Mouse (Mus musculus): ENCODE measurements at regions not wholly inside any gene's neighbourhood (a gene's known extent, or its start where the extent isn't known, plus 50 kb on each side); places are given as distances from the start of the nearest gene placed in this dataset.

DNA sequence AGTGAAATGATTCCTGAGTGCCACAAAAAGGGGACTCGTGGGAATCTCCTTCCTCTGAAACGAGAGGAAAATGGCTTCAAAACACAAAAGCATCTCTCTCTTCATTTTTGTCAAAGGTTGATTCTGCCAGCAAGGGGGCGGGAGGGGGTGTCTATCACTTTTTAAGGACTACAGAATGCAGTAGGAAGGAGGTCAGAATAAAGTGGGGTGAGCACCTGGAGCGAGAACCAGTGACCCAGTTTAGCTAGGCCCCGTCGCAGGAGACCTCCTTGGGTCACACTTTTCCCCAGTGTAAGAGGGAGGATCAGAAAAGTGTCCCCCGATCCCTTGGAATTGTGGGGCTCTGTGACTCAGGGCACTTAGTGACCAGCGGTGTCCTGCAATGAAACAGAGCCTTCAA is 133.1 kb downstream of the Tgfb2 start:
- no peak for DNase-seq

DNA sequence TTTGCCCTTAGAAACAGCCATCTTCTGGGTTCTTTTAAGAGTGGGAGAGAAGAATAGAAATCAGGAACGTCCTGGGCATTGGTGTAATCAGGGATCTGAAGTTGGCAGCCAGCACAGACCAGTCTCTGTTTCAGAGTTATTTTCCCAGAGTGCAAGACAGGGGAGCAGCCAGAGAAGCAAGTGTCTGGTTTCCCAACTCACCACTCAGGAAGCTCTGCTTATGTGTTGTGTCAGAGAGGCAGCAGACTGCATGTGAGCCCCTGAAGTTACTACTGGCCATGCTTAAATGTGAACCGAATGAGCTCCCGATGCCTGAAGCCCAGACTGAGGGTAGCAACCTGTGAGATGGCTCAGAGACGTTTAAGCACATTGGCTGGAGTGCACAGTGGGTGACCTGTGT is 133.7 kb downstream of the Tgfb2 start:
- DNase-seq, result no peak

DNA sequence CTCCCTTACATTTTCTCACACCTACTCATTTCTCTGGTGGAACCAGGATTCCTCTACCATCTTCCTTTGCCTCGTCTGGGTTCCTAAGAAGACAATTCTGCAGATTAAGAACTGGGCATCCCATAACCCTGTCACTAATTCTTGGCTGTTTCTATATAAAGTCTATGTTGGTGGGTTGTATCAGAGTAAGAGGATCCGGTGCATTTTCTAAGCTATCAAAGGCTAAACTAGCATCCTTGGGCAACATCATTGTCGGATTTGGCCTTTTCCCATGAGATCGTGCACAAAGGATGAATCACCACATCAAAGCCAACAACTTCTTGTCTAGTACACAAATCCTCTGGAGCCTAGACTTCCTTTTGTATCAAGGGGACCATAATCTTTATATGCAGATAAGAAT is 137.3 kb downstream of the Tgfb2 start:
- no peak for DNase-seq

DNA sequence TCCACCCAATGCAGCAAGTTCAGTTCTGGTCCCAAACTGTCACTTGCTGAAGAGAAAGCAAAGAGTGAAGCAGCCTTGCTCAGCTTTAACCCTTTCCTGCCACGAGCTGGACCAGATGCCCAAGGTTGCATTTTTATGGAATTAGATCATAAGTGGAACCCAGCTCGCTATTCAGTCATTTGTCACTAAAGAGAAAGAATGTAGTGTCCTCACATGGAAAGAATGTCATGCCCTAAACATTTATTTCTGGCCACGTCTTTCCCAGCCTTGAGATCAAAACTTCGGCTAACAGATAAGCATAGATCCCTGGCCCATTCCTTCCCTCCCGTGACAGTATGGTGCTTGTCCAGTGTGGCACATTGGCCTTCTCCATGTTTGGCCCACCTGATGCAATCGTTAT is 137.7 kb downstream of the Tgfb2 start:
- no peak for DNase-seq

DNA sequence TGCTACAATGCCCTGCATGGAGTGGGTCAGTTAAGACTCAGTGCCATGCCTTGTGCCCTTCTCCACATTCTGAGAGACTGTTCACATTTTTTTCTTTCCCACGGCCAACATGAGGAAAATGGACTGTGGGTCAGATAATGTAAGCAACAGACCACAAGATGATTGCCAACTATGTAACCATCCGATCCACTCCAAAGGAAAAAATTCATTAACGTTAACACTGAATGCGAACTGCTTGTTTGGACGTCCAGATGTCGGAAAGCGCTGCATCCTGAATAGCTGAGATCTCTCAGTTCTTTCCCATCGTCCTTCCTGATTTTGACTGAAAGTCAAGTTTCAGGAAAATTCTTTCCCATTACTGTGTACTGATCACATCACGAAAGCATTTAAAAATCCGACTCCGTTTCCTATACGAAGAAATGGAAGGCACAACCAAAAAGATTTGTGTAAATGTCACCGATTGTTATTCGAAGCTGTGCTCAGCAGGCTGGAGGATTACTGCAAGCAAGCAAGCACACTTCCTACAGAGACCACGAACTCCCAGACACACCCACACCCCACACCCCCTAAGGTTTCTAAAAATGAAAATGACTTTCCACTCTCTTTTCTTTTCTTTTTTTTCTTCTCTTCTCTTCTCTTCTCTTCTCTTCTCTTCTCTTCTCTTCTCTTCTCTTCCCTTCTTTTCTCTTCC is 138.5 kb downstream of the Tgfb2 start:
- DNase-seq, result no peak

DNA sequence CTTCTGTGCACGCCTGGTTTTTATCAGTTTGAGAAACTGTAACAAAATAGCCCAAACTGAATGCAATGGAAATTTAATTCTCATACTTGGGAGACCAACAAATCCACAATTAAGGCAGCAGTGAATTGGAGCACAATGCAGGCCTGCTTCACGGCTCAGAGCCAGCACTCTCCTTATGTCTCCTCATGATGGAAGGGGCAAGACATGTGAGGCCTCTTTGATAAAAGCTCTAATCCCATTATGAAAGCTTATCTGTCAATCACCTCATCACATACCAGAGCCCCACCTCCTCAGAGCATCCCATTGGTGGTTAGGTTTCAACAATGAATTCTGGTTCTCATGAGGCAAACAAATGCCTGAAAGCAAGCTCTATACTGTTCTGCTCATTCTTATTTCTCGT is 143.8 kb downstream of the Tgfb2 start:
- DNase-seq, result no peak

DNA sequence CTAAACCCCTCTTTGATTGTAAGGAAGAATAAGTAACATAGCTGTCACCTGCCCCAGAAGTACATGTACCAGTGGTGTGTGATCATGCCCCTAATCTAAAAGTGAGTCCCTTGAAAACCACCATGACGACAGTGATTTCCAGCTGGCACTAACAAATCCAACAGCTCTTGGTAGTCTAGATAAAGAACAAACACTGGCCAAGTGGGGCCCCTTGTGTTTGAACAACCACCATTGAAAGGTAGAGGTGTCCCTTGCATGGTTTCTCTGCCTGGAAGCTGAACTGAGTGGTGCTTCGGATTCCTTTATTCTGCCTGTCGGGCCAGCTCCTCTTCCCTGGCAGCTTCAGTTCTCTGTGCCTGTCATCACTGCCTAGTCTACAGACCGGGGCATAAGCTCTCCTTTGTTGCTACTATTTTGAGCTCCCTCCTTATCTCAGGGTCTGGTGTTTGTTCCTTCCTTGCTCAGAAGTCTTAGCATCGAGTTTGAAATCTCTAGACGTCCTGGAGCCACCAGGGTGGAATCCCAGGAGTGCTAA is 150.3 kb downstream of the Tgfb2 start:
- DNase-seq, result no peak

DNA sequence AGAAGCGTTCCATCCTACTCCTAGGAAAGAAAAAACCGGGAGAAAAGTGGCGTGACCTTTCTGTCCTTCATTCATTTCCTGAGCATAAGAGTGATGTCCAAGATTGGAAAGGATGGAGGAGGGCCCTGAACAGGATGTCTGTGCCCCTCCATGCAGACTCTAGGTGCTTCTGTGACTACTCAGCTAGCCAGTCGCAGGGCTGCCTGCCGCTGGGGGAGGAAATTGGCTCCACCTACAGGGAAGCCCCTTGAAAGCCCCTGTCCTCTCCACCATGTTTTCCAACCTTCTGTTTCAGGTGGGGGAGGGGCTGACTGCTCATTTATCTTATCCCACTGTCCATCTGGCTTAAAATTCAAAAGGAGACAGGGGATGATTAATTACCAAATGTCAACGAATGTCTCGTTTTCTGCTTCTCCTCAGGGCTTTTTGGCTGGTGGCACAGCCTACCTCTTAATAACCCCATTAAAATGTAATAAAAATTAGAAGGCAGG is 151.2 kb downstream of the Tgfb2 start:
- no peak for DNase-seq

DNA sequence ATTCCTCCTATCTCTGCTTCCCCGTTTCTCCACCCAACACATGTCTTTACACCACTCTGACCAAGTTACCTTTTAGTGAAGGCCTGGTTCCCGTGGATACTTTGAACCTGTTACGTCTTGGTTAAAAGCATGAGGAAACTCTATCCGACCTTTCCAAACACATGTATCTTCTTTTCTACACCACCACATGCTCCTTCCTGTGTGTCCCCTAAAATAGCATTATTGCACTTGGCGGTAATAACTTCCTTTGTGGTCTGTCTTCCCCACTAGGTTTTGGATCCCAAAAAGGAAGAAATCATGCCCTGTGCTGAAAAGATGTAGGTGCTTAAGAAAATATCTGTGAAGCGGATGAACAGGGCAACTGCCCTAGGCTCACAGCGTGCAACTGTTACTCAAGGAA is 153.1 kb downstream of the Tgfb2 start:
- DNase-seq, result no peak

DNA sequence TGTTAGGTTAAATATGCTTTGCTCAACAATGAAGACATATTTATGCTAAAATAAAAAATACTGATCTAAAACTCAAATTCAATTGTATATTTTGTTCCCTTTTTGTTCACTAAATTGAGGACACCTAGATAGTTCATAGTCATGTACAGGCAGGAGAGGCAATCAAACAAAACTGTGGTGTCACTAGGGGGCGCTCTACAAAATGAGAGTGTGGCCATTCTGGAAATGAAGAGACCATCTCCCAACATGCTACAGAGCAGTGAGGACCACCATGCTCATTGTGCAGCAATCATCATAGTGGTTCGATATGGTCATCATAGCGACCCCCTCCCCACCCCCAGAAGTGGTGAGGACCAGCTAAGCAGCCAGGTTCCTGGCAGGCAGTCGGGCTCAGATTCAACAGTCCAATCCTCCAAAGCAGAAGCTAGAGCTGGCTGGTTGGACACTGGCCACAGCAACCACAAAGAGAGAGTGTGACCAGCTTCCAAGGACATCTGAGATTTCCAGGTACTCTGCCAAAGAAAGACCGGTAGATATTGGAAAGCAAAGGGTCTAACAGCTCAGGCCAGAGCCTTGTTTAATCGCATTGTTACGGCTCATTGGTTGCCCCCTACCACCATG is 155.4 kb downstream of the Tgfb2 start:
- peak; percentile 4 for DNase-seq

DNA sequence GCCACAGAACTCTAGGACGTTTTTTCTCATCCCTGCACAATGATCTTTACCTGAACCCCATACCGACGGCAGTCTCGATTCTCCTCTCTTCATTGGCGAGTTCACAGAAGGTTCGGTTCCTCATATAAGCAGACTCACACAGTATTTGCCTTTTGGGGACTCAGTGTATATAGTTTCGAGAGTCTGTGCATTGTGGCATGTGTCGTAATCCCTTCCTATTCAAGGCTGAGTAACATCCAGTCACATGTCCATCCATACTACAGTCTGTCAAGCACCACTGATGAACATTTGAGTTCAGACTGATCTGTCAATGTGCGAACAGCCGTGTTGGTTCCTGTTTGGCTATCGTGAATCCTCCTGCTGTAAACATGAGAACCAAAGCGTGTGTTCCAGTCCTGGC is 156.6 kb downstream of the Tgfb2 start:
- DNase-seq, result no peak

DNA sequence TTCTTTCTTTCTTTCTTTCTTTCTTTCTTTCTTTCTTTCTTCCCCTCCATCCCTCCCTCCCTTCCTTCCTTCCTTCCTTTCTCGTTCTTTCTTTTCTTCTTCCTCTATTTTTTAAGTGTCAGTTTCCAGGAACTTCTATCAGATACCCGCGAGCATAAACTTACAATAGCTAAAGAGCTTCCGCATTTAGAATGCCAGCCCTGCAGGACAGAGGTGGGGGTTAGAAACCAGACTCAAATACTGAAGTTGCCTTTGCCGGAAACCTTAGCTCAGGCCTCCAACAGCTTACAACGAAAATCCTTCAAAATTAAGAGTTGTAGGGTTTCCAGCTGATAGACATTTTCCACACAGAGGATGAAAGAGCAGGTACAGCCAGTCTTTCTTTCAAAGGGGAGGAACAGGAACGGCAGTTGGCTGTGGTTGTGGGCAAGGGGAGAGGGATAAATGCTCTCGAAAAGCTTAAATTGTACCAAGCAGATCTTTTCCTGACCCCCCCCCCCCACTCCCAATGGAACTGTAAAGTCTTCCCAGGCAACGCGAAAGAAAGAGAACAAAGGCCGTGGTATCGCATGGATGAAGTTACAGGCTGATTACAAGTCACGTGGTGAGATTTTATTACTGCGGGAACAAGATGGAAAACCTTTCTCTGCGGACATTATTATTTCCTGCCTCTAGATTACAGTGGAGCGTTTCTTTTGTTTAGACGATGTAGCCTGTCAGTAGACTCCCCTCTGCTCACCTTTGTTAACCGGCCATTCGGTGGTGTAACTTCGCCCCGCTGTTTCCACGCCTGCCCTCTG is 159.2 kb downstream of the Tgfb2 start:
- DNase-seq, result no peak

DNA sequence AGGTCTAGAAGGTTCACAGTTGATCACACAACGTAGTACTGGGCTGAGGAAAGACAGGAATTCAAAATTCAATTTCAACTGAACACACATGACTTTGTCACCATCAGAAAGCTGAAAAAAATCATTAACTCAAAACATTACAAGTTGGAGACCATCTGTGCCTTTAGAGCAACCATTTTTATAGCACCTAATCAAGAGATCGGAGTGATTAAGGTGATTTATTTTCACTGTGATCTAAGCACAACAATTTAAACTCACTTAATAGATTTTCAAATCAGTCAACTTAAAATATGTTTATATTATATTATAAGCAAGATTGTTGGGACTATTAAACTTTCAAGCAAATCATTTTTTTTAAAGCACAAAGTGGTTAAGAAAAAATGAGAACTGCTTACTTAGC is 165.7 kb downstream of the Tgfb2 start:
- no peak for DNase-seq

DNA sequence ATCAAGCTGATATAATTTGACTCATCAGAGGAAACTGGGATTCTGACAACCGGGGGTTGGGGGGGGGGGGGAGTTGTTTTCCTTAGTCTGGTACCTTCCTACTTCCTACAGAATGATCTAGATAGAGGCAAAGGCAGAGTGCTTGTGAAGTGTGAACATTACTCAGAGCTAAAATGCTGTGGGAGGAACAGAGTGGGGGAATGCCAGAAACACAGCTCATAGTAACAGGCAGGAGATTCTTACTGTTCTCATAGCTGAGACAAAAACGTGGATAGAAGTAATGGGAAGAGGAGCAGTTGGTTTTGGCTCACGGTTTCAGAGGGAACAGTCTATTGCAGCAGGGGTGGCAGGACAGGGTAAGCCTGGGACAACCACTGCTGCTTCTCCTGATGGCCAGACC is 167.6 kb downstream of the Tgfb2 start:
- DNase-seq, result no peak

DNA sequence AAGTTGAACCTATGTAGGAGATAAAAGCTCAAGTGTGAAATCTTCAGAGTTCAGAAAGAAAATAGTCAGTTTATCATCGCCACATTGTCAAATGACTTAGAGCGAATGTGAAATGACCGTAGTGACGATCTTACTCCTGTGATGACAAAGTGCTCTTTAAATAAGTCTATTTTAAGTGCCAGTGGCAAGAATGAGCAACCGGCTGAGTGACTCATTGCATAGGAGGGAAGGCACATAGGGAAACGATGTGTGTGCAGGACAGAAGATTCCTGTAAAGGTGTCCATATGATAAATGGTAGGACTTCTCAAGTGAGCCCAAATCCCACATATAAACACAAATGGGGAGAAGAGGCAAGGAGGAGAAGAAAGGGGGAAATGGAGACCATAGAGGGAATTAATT is 189.8 kb downstream of the Tgfb2 start:
- no peak for DNase-seq

DNA sequence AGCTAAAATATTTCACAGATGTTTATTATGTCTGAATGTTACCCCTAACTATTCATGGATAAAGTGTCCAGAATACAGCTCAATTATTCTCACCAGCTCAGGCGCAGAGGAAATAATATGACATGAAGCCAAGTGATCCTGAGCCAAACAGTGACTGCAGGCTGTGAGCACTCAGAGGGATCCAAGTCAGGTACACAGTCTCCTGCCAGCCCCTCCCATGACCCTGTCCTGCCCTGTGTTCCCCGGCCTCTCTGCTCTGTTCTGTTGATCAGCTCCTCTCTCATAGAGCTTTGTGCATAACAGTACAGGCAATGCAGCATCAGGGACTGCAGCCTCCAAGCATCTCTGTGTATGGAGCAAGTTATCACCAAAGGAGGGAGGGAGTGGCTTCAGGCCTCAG is 190.7 kb downstream of the Tgfb2 start:
- DNase-seq, result no peak

DNA sequence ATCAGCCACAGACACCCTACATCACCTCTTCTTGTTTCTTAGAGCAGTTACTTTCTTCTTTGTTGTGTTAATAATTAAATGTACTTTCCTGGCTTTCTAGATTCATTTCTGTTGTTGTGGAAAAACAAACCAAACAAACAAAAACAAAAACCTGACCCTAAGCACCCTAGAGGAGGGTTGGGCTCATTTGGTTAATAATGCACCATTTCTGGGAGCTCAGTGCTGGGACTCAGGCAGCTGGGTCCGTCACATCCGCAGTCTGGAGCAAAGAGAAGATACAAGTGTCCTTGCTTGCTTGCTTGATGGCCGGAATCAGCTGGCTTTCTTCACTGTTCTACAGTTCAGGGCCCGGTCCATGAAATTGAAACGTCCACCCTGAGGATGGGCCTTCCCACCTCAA is 191.9 kb downstream of the Tgfb2 start:
- DNase-seq, result no peak

DNA sequence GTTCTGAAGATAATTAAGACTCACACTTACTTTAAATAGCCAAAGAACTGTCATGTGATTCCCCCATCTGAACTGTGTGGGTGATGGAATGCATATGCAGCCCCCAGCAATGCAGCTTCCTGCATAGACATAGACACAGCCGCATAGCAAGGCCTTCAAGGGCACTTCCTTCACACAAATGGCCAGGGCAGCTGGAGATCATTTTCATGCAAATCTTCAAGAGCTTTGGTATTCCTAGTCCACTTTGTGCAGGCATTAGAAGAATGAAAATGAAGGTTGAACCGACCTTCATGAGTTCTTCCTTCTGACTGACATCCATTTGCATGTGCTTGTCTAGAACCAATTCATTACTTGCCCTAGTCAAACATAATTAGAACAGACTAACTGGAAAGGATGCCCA is 195.3 kb downstream of the Tgfb2 start:
- no peak for DNase-seq

DNA sequence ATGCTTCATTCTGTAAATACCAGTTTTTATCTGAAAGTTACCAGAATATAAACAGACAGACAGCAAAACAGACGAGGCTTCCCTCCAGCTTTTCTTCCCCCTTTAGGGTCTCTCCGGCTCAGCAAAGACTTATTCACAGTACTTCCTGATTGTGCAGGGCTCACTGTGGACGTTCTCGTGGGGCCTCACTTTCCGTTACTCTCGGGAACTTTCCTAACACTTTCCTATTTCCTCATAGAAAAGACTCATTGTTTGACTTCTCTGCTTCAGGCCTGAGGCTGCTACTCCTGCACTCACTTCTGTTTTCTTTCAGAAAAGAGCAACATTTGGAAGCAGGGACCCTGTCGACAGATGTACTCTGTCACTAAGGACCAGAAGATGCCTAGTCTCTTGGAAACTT is 197.4 kb downstream of the Tgfb2 start:
- DNase-seq, result no peak

DNA sequence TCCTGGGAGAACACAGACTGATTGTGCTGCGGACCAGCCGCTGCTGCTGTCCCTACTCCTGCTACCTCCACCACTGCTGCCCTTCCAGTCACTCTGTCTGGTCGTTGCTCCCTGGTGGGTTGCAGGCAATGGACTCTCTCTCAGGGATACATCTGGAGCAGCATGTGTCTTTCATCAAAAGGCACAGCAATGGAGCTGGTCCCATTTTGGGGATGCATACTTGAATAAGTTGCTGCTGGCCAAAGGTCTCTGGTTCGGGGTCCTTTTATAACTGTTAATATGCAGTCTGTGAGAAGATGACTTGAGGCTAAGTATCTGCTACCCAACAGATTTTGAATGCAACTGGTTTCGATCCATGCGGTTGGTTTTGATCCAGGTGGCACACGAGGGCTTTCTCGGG is 197.8 kb downstream of the Tgfb2 start:
- no peak for DNase-seq

DNA sequence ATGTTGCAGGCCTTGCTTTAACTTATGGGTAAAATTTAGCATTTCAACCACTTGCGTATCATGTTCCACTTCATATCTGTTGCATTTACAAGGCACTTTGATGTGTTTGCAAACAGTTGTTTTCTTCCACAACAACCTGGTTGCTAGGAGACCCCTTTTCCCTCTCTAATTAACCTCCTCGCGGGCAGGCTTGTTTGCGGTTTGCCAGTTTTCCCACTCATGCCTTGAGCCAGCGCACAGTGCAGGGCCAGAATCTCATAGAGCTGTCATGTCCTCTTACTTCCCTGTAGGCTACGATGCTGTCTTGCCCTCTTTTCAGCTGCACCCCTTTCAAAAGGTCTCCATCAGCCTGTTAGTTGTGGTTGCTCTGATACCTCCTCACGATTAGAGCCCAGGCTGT is 199.3 kb downstream of the Tgfb2 start:
- no peak for DNase-seq

DNA sequence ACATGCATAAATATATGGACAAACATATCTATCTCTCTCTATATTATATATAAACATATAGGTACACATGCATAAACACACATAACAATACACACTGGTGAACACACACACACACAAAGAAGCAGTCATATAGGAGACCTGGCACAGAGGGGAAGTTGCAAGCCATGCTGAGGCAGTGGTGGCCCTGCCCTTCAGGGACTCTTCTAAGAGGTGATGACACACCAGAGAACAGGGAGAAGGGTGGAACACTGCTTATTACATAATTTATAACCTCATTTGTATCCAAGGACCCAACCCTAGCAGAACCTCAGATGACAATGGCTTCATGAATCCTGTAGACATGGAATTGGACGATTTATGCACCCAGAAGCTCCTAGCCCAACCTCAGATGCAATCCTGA is 199.9 kb downstream of the Tgfb2 start:
- no peak for DNase-seq

DNA sequence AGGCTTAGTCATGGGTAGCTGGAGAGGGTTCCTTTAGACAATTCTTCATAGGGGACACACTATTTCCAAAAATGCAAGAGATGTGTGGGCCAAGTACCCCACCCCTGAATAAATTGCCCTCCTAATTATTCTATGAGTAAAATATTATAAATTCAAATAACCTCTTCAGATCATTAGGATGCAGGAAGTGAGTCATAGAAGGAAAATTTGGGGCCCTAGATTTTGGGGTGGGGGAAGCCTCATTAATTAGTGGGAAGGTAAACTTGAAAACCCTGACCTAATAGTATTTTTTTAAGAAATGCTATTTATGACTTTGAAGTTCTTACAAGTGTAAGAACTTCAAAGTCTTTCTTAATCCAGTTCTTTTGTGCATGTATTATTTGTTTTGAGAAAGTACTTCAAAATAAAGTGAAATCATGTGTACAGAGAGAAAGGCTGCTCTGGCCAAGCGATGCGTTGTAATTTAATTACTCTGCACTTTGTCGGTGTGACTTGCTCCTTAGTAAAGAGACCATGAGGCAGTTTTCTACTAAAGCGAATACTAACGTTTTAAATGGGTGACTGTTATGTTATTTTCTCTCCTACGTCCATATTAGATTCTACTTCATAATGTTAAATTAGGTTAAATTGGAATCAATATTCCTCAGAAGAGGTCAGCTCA is 200.6 kb downstream of the Tgfb2 start:
- no peak for DNase-seq

Measured in thymus, postnatal 14 days (tissue).